9 mouse cellular contexts compared by ENCODE assay signal in genomic region chr15:102355871-102356441, GRCm38 (mm10). TPM values are rescaled to one million over a fixed set of nuclear protein-coding genes. Genes with fewer than 3 reads are reported as not detected.
DNase-seq lines count a peak whose midpoint lies in the region; ATAC-seq and TF ChIP-seq lines count a peak whose summit lies in the region.
"Had no signal": no experiment of that assay in that cellular context is flagged by ENCODE, and none has a peak within 500 bp of the region (broad histone marks: within the 10 kb centered on the region; RNA-seq: fewer than 3 reads in every experiment).

No protein-coding gene starts in this region.

- H3K4me2 ChIP-seq in embryonic facial prominence, embryonic 15.5 days (replicated peaks) = peak overlapping the region; percentile 91
- H3K4me2 ChIP-seq in intestine, postnatal 0 days (replicated peaks; ENCODE audit: low read depth) = peak overlapping the region; percentile 86
- peak overlapping the region; percentile 99 for H3K4me2 ChIP-seq in liver, embryonic 11.5 days

- H3K27ac ChIP-seq in embryonic facial prominence, embryonic 15.5 days (replicated peaks) = peak overlapping the region; percentile 87
- no peak overlapping the region for H3K27ac ChIP-seq in intestine, postnatal 0 days (ENCODE audit: low read depth, low read length)
- peak overlapping the region; percentile 38; the same call in 1 of the 2 replicates for H3K27ac ChIP-seq in liver, embryonic 11.5 days (ENCODE audit: low read depth, low read length)

- peaks cover 45% of the 10 kb centered on the region for H3K4me1 ChIP-seq in embryonic facial prominence, embryonic 15.5 days
- H3K4me1 ChIP-seq in intestine, postnatal 0 days (replicated peaks; ENCODE audit: control insufficient read depth, insufficient read depth, low read length) = no peaks in the 10 kb centered on the region
- peaks cover 11% of the 10 kb centered on the region for H3K4me1 ChIP-seq in liver, embryonic 11.5 days (replicated peaks; ENCODE audit: control insufficient read depth, insufficient read depth, low read length)

- ATAC-seq in frontal cortex, adult (ENCODE audit: low TSS enrichment) = peak; percentile 71
- peak; percentile 69 for ATAC-seq in embryonic facial prominence, embryonic 15.5 days (ENCODE audit: insufficient number of reproducible peaks, low FRiP score, low TSS enrichment, low read depth)
- no peak for ATAC-seq in intestine, postnatal 0 days
- peak; percentile 16; the same call in 1 of the 2 replicates for ATAC-seq in liver, embryonic 11.5 days (replicated peaks; ENCODE audit: low FRiP score)

- H3K36me3 ChIP-seq in embryonic facial prominence, embryonic 15.5 days = no peaks in the 10 kb centered on the region
- H3K36me3 ChIP-seq in intestine, postnatal 0 days (ENCODE audit: control insufficient read depth, insufficient read depth) = no peaks in the 10 kb centered on the region
- H3K36me3 ChIP-seq in liver, embryonic 11.5 days (ENCODE audit: control insufficient read depth, insufficient read depth, low read length) = no peaks in the 10 kb centered on the region
- H3K36me3 ChIP-seq: G1E had no signal

- peak overlapping the region; percentile 46 for H3K9ac ChIP-seq in embryonic facial prominence, embryonic 15.5 days
- H3K9ac ChIP-seq in intestine, postnatal 0 days (ENCODE audit: low read depth, low read length) = 0 out of 2 replicates have a peak overlapping the region, but pooled peaks have one; percentile 48
- peak overlapping the region; percentile 62 for H3K9ac ChIP-seq in liver, embryonic 11.5 days (ENCODE audit: low read depth, low read length)

- H3K27me3 ChIP-seq in embryonic facial prominence, embryonic 15.5 days = peaks cover 29% of the 10 kb centered on the region
- H3K27me3 ChIP-seq in intestine, postnatal 0 days (replicated peaks; ENCODE audit: control insufficient read depth, insufficient read depth, low read length) = peaks cover 52% of the 10 kb centered on the region
- H3K27me3 ChIP-seq in liver, embryonic 11.5 days (replicated peaks; ENCODE audit: control insufficient read depth, insufficient read depth, low read length) = peaks cover 48% of the 10 kb centered on the region

- no peaks in the 10 kb centered on the region for H3K9me3 ChIP-seq in embryonic facial prominence, embryonic 15.5 days (replicated peaks)
- no peaks in the 10 kb centered on the region for H3K9me3 ChIP-seq in intestine, postnatal 0 days (ENCODE audit: control insufficient read depth)
- no peaks in the 10 kb centered on the region for H3K9me3 ChIP-seq in liver, embryonic 11.5 days (ENCODE audit: control insufficient read depth, low read length)

- H3K4me3 ChIP-seq in embryonic facial prominence, embryonic 15.5 days (replicated peaks) = peak overlapping the region; percentile 52
- H3K4me3 ChIP-seq in intestine, postnatal 0 days (ENCODE audit: low read depth, low read length) = peak overlapping the region; percentile 46
- peak overlapping the region; percentile 60 for H3K4me3 ChIP-seq in liver, embryonic 11.5 days (ENCODE audit: low read depth, low read length)

- 4% methylated on average over 38 of the region's 38 CpGs for WGBS in embryonic facial prominence, embryonic 15.5 days
- 8% methylated on average over 38 of the region's 38 CpGs for WGBS in intestine, postnatal 0 days
- WGBS in liver, embryonic 11.5 days = 1% methylated on average over 38 of the region's 38 CpGs

- no peak for DNase-seq in frontal cortex, postnatal 14 days (ENCODE audit: low spot score in 2 of 2)
- peak; percentile 45 for DNase-seq in MN1 (ENCODE audit: low spot score)
- peak; percentile 79 for DNase-seq in liver, embryonic 11.5 days (ENCODE audit: low spot score)
- peak; percentile 68 for DNase-seq in retina, embryonic 14.5 days (ENCODE audit: low spot score)
- DNase-seq in ovary, postnatal 10 days (ENCODE audit: low spot score) = no peak

- TF ChIP-seq CTCF in intestine, postnatal 0 days (IDR thresholded peaks at IDR 0.05; ENCODE audit: low read depth) = no peak

RNA-seq across cellular contexts. Expression of gene Aaas, which starts 5.4 kb away (rescaled TPM):
- 61.2 and 63.0 TPM in 2 replicates for polyA plus RNA-seq in embryonic facial prominence, embryonic 15.5 days (2015; fragmentation: Nextera tagmentation; extraction: Ambion mirVana)
- polyA plus RNA-seq in intestine, postnatal 0 days (2015; fragmentation: Nextera tagmentation; extraction: Ambion mirVana) = 15.0 and 16.8 TPM in 2 replicates
- polyA plus RNA-seq in liver, embryonic 11.5 days (2014; fragmentation: Nextera tagmentation; extraction: Ambion mirVana) = 99.3 and 108 TPM in 2 replicates

RNA-seq across cellular contexts. Expression of gene Sp7, which starts 11.0 kb away (rescaled TPM):
- 35.4 and 35.8 TPM in 2 replicates for polyA plus RNA-seq in embryonic facial prominence, embryonic 15.5 days (2015; fragmentation: Nextera tagmentation; extraction: Ambion mirVana)
- 0.07 and 0.14 TPM in 2 replicates for polyA plus RNA-seq in intestine, postnatal 0 days (2015; fragmentation: Nextera tagmentation; extraction: Ambion mirVana)
- 0.57 and 1.5 TPM in 2 replicates for polyA plus RNA-seq in liver, embryonic 11.5 days (2014; fragmentation: Nextera tagmentation; extraction: Ambion mirVana)
- polyA plus RNA-seq: G1E had no signal

RNA-seq across cellular contexts. Expression of gene Myg1, which starts 24.4 kb away (rescaled TPM):
- 95.6 and 99.4 TPM in 2 replicates for polyA plus RNA-seq in embryonic facial prominence, embryonic 15.5 days (2015; fragmentation: Nextera tagmentation; extraction: Ambion mirVana)
- polyA plus RNA-seq in intestine, postnatal 0 days (2015; fragmentation: Nextera tagmentation; extraction: Ambion mirVana) = 35.8 and 41.5 TPM in 2 replicates
- 97.0 and 104 TPM in 2 replicates for polyA plus RNA-seq in liver, embryonic 11.5 days (2014; fragmentation: Nextera tagmentation; extraction: Ambion mirVana)

RNA-seq across cellular contexts. Expression of gene Pfdn5, which starts 30.0 kb away (rescaled TPM):
- 398 and 407 TPM in 2 replicates for polyA plus RNA-seq in embryonic facial prominence, embryonic 15.5 days (2015; fragmentation: Nextera tagmentation; extraction: Ambion mirVana)
- 339 and 341 TPM in 2 replicates for polyA plus RNA-seq in intestine, postnatal 0 days (2015; fragmentation: Nextera tagmentation; extraction: Ambion mirVana)
- 236 and 254 TPM in 2 replicates for polyA plus RNA-seq in liver, embryonic 11.5 days (2014; fragmentation: Nextera tagmentation; extraction: Ambion mirVana)

RNA-seq across cellular contexts. Expression of gene Sp1, which starts 50.0 kb away (rescaled TPM):
- 10.0 and 11.8 TPM in 2 replicates for polyA plus RNA-seq in embryonic facial prominence, embryonic 15.5 days (2015; fragmentation: Nextera tagmentation; extraction: Ambion mirVana)
- 5.6 and 5.8 TPM in 2 replicates for polyA plus RNA-seq in intestine, postnatal 0 days (2015; fragmentation: Nextera tagmentation; extraction: Ambion mirVana)
- polyA plus RNA-seq in liver, embryonic 11.5 days (2014; fragmentation: Nextera tagmentation; extraction: Ambion mirVana) = 9.7 and 10.6 TPM in 2 replicates

Comparison
In these comparisons a context has a peak if more than half of its experiments do, and no peak if none do; other contexts are left out.
1. DNase-seq: peak in MN1 (single experiment), liver, embryonic 11.5 days (single experiment) and retina, embryonic 14.5 days (single experiment); none in frontal cortex, postnatal 14 days (0 of 2) and ovary, postnatal 10 days (single experiment).
2. RNA of gene Sp7, which starts 11.0 kb away (polyA plus RNA-seq): 35.4 to 35.8 TPM in embryonic facial prominence, embryonic 15.5 days; 0.57 to 1.5 TPM in liver, embryonic 11.5 days and 0.07 to 0.14 TPM in intestine, postnatal 0 days; every median in the first group is over 10 times any median in the second.
3. Peak in every context shown above with its lines, with median percentiles within 50 percentile points of each other: H3K4me2 ChIP-seq, H3K4me3 ChIP-seq and H3K9ac ChIP-seq.